Mouse (Mus musculus) midbrain, postnatal 0 days (tissue): ENCODE results near the gene Alpk3. TPM values are rescaled to one million over a fixed set of nuclear protein-coding genes. Genes with fewer than 3 reads are reported as not detected.
A peak's percentile ranks its signal among the peaks of the same experiment; 100 is the strongest.

Source experiments
- ATAC-seq: fragments of 200-750 bp; cut with Nextera tagmentation; 2 replicates; pipeline ENCODE4 v1.8.0; 2017; ENCODE audit warnings: moderate number of reproducible peaks, mild to moderate bottlenecking, moderate TSS enrichment, moderate library complexity; ENCODE audit not compliant: low FRiP score
- DNase-seq: peaks from one replicate; pipeline ENCODE4 v3.0.0-alpha.2; 2015; ENCODE audit warnings: low spot score
- H3K27ac ChIP-seq: fragments of 300-500 bp; sonication (generic); 2 replicates; pipeline ENCODE4 v1.5.1; 2014; ENCODE audit warnings: low read depth, mild to moderate bottlenecking, low read length, mixed read lengths
- H3K27me3 ChIP-seq: fragments of 300-500 bp; sonication (generic); 2 replicates; pipeline ENCODE4 v1.6.1; 2014; ENCODE audit warnings: low read length, control low read depth, mixed read lengths; ENCODE audit not compliant: insufficient read depth
- H3K36me3 ChIP-seq: fragments of 300-500 bp; sonication (generic); 2 replicates; pipeline ENCODE4 v1.6.1; 2014; ENCODE audit warnings: low read length, control low read depth, mixed read lengths; ENCODE audit not compliant: insufficient read depth
- H3K4me1 ChIP-seq: fragments of 300-500 bp; sonication (generic); 2 replicates; pipeline ENCODE4 v1.6.1; 2014; ENCODE audit warnings: mild to moderate bottlenecking, control low read depth, antibody characterized with exemption, low read length, mixed read lengths; ENCODE audit not compliant: insufficient read depth
- H3K4me2 ChIP-seq: fragments of 300-500 bp; sonication (generic); 2 replicates; pipeline ENCODE4 v1.6.1; 2014; ENCODE audit warnings: low read depth, mild to moderate bottlenecking, low read length, mixed read lengths; ENCODE audit not compliant: poor library complexity, severe bottlenecking
- H3K4me3 ChIP-seq: fragments of 300-500 bp; sonication (generic); 2 replicates; pipeline ENCODE4 v1.5.1; 2014; ENCODE audit warnings: low read depth, mild to moderate bottlenecking, low read length, moderate library complexity
- H3K9ac ChIP-seq: fragments of 300-500 bp; sonication (generic); replicated peaks from 2 replicates; pipeline ENCODE4 v1.6.1; 2014; ENCODE audit warnings: mild to moderate bottlenecking, low read length, moderate library complexity, mixed read lengths; ENCODE audit not compliant: poor library complexity, severe bottlenecking
- H3K9me3 ChIP-seq: fragments of 300-500 bp; sonication (generic); 2 replicates; pipeline ENCODE4 v1.6.1; 2016; ENCODE audit warnings: low read length, control low read depth
- CTCF ChIP-seq: IDR thresholded peaks from 2 replicates; pipeline ENCODE4 v1.5.1; 2016; ENCODE audit warnings: antibody characterized with exemption, mild to moderate bottlenecking
- whole genome bisulfite sequencing: fragments of 180-500 bp; shearing (Covaris S2); extraction: QIAGEN DNeasy Blood & Tissue Kit; methylation state at CpG from one replicate; pipeline ENCODE4 v1.1.7; 2014; 5-methylcytosine and 5-hydroxymethylcytosine counted together
- polyA plus RNA-seq: library from polyadenylated mRNA; unstranded; fragments of >200 nt; fragmentation: Nextera tagmentation; extraction: Ambion mirVana; gene quantifications from 2 replicates; pipeline ENCODE4 v1.2.1, GENCODE M21; 2015
- total RNA-seq: library from RNA; depleted of rRNA; stranded (reverse); fragments of >200 nt; gene quantifications from 2 replicates; pipeline ENCODE4 v1.2.3, GENCODE M21; 2014

Gene Alpk3
- total and polyA plus RNA-seq, 2 experiments from 2014 or later = 0.16 to 0.26 TPM

DNA sequence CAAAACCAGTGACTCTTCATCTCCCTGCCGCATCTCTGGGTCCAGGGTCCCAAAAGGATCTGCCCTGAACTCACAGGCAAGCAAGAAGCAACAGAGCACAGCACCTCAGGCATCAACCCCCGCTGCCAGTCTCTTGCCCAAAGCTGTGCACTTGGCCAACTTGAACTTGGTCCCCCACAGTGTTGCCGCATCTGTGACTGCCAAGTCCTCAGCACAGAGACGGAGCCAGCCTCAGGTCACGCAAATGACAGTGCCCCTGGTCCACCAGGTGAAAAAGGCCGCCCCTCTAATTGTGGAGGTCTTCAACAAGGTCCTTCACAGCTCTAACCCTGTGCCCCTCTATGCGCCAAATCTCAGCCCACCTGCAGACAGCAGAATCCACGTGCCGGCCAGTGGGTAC lies 32.7 kb upstream of the Alpk3 start:
- H3K27me3 ChIP-seq = no peaks in the 10 kb centered on the region
- H3K27ac ChIP-seq = no peak overlapping the region
- no peak overlapping the region for H3K9ac ChIP-seq
- H3K36me3 ChIP-seq = peaks cover 33% of the 10 kb centered on the region
- no peak overlapping the region for H3K4me2 ChIP-seq
- no peak overlapping the region for H3K4me3 ChIP-seq
- no peaks in the 10 kb centered on the region for H3K4me1 ChIP-seq
- WGBS = 88% methylated on average over 9 of the region's 9 CpGs
- ATAC-seq (no peak), DNase-seq (no peak)
- H3K9me3 ChIP-seq = no peaks in the 10 kb centered on the region
- TF ChIP-seq CTCF = no peak

DNA sequence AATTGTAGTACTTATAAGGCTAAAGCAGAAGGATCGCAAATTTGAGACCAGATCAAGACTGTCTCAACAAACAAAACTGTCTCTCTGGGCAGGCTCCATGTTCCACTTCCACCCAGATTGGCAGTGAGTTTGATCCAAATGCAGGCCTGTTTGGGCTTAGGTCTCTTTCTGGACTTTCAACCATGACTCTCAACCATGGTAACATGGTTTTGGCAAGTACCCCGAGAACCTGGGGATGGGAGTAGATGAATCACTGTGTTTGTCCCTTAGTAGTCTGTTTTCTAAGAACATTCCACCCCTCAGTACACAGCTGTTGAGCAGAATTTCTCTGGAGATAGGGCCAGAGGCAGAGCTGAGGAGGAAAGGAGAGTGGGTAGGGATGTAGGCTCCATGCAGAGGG lies 31.6 kb upstream of the Alpk3 start:
- Histone ChIP-seq H3K27me3 (no peaks in the 10 kb centered on the region), H3K27ac (no peak overlapping the region), H3K4me1 (no peaks in the 10 kb centered on the region), H3K36me3 (peaks cover 34% of the 10 kb centered on the region), H3K4me2 (no peak overlapping the region), H3K9me3 (no peaks in the 10 kb centered on the region), H3K9ac (no peak overlapping the region), H3K4me3 (no peak overlapping the region)
- 96% methylated on average over 2 of the region's 2 CpGs for WGBS
- ATAC-seq (no peak), DNase-seq (no peak)
- no peak for TF ChIP-seq CTCF

DNA sequence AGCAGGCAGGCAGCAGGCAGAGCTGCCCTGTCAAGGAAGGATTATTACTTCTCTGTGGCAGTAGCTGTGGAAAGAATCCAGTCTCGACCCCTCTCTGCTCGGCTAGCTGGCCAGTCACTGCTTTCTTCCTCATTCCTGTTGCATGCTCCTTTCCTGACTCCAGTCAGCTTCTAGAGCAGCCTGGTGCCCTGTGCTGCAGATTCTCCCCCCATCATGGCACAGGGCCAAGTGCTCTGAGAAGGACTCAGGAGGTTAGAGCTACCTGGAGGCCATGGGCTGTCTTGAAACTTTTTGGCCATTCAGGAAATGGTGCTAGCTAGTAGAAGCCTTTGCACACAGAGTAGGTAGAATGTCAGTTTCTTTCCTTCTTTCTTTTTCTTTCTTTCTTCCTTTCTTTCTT lies 17.7 kb upstream of the Alpk3 start:
- Histone ChIP-seq H3K27me3 (no peaks in the 10 kb centered on the region), H3K4me1 (no peaks in the 10 kb centered on the region), H3K9ac (no peak overlapping the region), H3K9me3 (no peaks in the 10 kb centered on the region), H3K27ac (no peak overlapping the region), H3K36me3 (peaks cover 67% of the 10 kb centered on the region), H3K4me2 (no peak overlapping the region), H3K4me3 (no peak overlapping the region)
- 83% methylated on average over 2 of the region's 2 CpGs for WGBS
- TF ChIP-seq CTCF = no peak
- DNase-seq (no peak), ATAC-seq (no peak)

DNA sequence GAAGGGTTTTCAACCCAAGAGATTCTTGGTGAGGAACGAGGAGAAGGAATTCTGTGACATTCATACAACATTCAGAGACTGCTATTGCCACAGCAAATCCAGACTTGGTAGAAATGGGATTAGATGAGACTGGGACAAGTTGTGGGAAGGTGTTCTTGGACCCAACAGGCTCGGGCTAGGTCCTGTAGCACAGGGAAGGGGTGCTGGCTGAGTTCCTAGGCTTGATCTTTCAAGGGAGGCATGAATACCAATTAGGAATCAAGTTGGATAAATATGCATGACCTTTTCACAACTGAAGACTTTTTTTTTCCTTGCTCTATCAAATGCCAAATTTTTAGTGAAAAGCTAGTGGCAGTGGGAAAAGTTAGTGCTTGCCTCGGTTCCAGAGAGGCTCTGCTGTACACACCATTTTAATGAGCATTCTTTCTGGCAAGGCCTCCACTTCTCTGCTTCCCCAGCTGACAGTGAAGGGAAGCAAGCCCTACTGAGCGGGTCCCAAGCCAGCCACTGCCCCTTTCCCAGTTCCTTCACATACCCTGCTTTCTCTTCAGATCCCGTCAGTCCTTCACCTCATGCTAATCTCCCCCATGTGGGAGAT lies 14.3 kb upstream of the Alpk3 start:
- Histone ChIP-seq H3K9ac (no peak overlapping the region), H3K27me3 (no peaks in the 10 kb centered on the region), H3K4me3 (no peak overlapping the region), H3K4me1 (no peaks in the 10 kb centered on the region), H3K36me3 (peaks cover 44% of the 10 kb centered on the region), H3K9me3 (no peaks in the 10 kb centered on the region), H3K4me2 (no peak overlapping the region), H3K27ac (peak overlapping the region; percentile 33)
- WGBS = 68% methylated on average over 5 of the region's 5 CpGs
- DNase-seq = peak; percentile 44
- no peak for TF ChIP-seq CTCF
- ATAC-seq = no peak

DNA sequence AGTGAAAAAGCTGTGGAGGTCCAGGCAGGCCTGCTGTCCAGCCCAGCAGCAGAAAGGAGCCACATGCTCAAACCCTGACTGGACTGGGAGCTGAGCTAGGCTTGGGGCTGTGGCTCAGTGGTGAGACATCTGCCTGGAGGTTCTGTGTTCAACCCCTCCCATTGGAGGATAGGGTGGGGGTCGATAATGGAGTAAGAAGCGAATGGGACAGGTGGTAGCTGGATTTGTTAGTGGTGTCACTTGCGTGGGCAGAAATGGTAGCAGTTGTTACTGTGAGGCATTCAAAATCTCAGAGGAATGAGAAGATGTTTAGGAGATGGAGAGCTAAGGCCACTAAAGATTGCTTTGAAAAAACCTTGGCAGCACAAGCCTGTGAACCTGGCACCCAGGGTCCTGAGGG lies 9.6 kb upstream of the Alpk3 start:
- ATAC-seq = no peak
- TF ChIP-seq CTCF = no peak
- Histone ChIP-seq H3K4me1 (no peaks in the 10 kb centered on the region), H3K4me3 (no peak overlapping the region), H3K36me3 (no peaks in the 10 kb centered on the region; the same call in 1 of the 2 replicates), H3K4me2 (no peak overlapping the region), H3K27ac (no peak overlapping the region), H3K27me3 (no peaks in the 10 kb centered on the region), H3K9me3 (no peaks in the 10 kb centered on the region), H3K9ac (no peak overlapping the region)
- DNase-seq = no peak
- WGBS = 89% methylated on average over 3 of the region's 3 CpGs

DNA sequence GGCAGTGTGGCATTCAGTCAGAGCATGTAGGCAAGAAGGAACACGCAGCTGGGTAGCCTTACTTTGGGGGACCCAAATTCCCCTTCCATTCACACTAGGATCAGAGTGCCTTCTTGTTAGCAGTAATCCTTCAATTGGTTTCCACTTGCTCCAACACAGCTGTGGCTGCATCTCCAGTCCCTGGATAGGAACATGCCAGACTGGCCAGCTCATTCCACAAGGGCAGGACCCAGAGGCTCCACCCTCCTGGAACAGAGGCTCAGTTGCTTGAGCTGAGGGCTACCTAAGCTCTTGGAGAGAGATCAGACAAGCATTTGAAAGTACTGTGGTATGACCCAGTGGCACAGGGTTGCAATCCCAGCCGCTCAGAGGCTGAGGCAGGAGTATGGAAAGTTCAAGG lies 8.9 kb upstream of the Alpk3 start:
- Histone ChIP-seq H3K9ac (no peak overlapping the region), H3K4me2 (no peak overlapping the region), H3K27me3 (no peaks in the 10 kb centered on the region), H3K36me3 (no peaks in the 10 kb centered on the region), H3K27ac (no peak overlapping the region), H3K4me3 (no peak overlapping the region), H3K4me1 (no peaks in the 10 kb centered on the region), H3K9me3 (no peaks in the 10 kb centered on the region)
- DNase-seq (no peak), ATAC-seq (no peak)
- 89% methylated on average over 2 of the region's 2 CpGs for whole genome bisulfite sequencing
- no peak for TF ChIP-seq CTCF
